Mouse (Mus musculus): ENCODE data around the gene Slc35b2.

Slc35b2 gene

GRCm38 (mm10) chr17:45563655-45564530 lies at the start of gene Slc35b2:
Slc35b2 (plus strand) TSS chr17:45563874.
- DNase-seq (ENCODE audit: extremely low read depth, low read depth): no peak

- peak; percentile 70 for DNase-seq (ENCODE audit: extremely low read depth, low read depth)
These were observed 48.4 kb upstream of the Slc35b2 start for GRCm38 (mm10) chr17:45515204-45515726.

GRCm38 (mm10) chr17:45515806-45516205 lies 47.9 kb upstream of the Slc35b2 start:
- no peak for DNase-seq (ENCODE audit: extremely low read depth, low read depth)

GRCm38 (mm10) chr17:45516488-45516887 lies 47.2 kb upstream of the Slc35b2 start:
- peak; percentile 74 for DNase-seq (ENCODE audit: extremely low read depth, low read depth)

GRCm38 (mm10) chr17:45517135-45517534 lies 46.5 kb upstream of the Slc35b2 start:
- DNase-seq (ENCODE audit: extremely low read depth, low read depth): no peak

- DNase-seq (ENCODE audit: extremely low read depth, low read depth): peak; percentile 77
These were observed 46.0 kb upstream of the Slc35b2 start for GRCm38 (mm10) chr17:45517549-45518215.

GRCm38 (mm10) chr17:45518766-45519475 lies 44.8 kb upstream of the Slc35b2 start:
- DNase-seq (ENCODE audit: extremely low read depth, low read depth): no peak

- no peak for DNase-seq (ENCODE audit: extremely low read depth, low read depth)
These were observed 43.5 kb upstream of the Slc35b2 start for GRCm38 (mm10) chr17:45520136-45520535.

- no peak for DNase-seq (ENCODE audit: extremely low read depth, low read depth)
These were observed 40.4 kb upstream of the Slc35b2 start, which contains the start of gene Tcte1 for GRCm38 (mm10) chr17:45523263-45523662. Tcte1 (plus strand) TSS chr17:45523434.

- DNase-seq (ENCODE audit: extremely low read depth, low read depth): no peak
These were observed 38.7 kb upstream of the Slc35b2 start for GRCm38 (mm10) chr17:45524961-45525360.

GRCm38 (mm10) chr17:45526571-45526970 lies 37.1 kb upstream of the Slc35b2 start:
- DNase-seq (ENCODE audit: extremely low read depth, low read depth): no peak

GRCm38 (mm10) chr17:45530346-45530782 lies 33.3 kb upstream of the Slc35b2 start:
- DNase-seq (ENCODE audit: extremely low read depth, low read depth): no peak

GRCm38 (mm10) chr17:45532896-45533295 lies 30.8 kb upstream of the Slc35b2 start:
- DNase-seq (ENCODE audit: extremely low read depth, low read depth): no peak

GRCm38 (mm10) chr17:45536264-45536663 lies 27.4 kb upstream of the Slc35b2 start:
- no peak for DNase-seq (ENCODE audit: extremely low read depth, low read depth)

- no peak for DNase-seq (ENCODE audit: extremely low read depth, low read depth)
These were observed 25.3 kb upstream of the Slc35b2 start for GRCm38 (mm10) chr17:45538394-45538793.

- DNase-seq (ENCODE audit: extremely low read depth, low read depth): no peak
These were observed 24.0 kb upstream of the Slc35b2 start for GRCm38 (mm10) chr17:45539664-45540063.

GRCm38 (mm10) chr17:45542129-45542528 lies 21.5 kb upstream of the Slc35b2 start:
- DNase-seq (ENCODE audit: extremely low read depth, low read depth): no peak

GRCm38 (mm10) chr17:45542705-45543104 lies 21.0 kb upstream of the Slc35b2 start:
- DNase-seq (ENCODE audit: extremely low read depth, low read depth): no peak

- no peak for DNase-seq (ENCODE audit: extremely low read depth, low read depth)
These were observed 20.6 kb upstream of the Slc35b2 start for GRCm38 (mm10) chr17:45543115-45543514.

GRCm38 (mm10) chr17:45544001-45544872 lies 19.4 kb upstream of the Slc35b2 start:
- no peak for DNase-seq (ENCODE audit: extremely low read depth, low read depth)

All from MEL-GATA-1-ER (cell line).